Mouse (Mus musculus): Measurements from ENCODE around the gene Zfp979. TPM values are rescaled to one million over a fixed set of nuclear protein-coding genes. Genes with fewer than 3 reads are reported as not detected.

Zfp979 gene
- total and polyA plus RNA-seq, 3 experiments, result 7.9 to 76.0 (median 14.3) TPM

- no peak overlapping the region for H3K9ac ChIP-seq (ENCODE audit: control insufficient read depth, low read depth, low read length, poor library complexity, severe bottlenecking)
- H3K4me3 ChIP-seq (ENCODE audit: control insufficient read depth in 1 of 2, insufficient read depth in 1 of 2, low read depth in 2 of 2, low read length in 2 of 2), result no peak overlapping the region
- no peaks in the 10 kb centered on the region for H3K36me3 ChIP-seq (ENCODE audit: control insufficient read depth in 1 of 2, insufficient read depth in 2 of 2, low read length in 2 of 2)
- H3K9me3 ChIP-seq (replicated peaks; ENCODE audit: insufficient read depth, low read length), result no peaks in the 10 kb centered on the region; the same call in none of the 2 replicates
- no peak overlapping the region for H3K27ac ChIP-seq (ENCODE audit: control insufficient read depth, low read depth, low read length)
- no peaks in the 10 kb centered on the region for H3K4me1 ChIP-seq (ENCODE audit: control insufficient read depth in 1 of 2, insufficient read depth in 2 of 2, low read length in 2 of 2)
- no peaks in the 10 kb centered on the region for H3K27me3 ChIP-seq (ENCODE audit: control insufficient read depth in 1 of 2, insufficient read depth in 2 of 2, low read length in 2 of 2)
- TF ChIP-seq JUND (IDR thresholded peaks at IDR 0.05; ENCODE audit: low read depth, low read length) (no peak), SMC3 (IDR thresholded peaks at IDR 0.05; ENCODE audit: low read depth, low read length) (no peak), POLR2A (IDR thresholded peaks at IDR 0.05; ENCODE audit: control insufficient read depth in 1 of 2, insufficient read depth in 1 of 2, low read depth in 1 of 2, low read length in 2 of 2, poor library complexity in 1 of 2) (no peak), POLR2AphosphoS2 (IDR thresholded peaks at IDR 0.05; ENCODE audit: low read length) (no peak), MAFK (IDR thresholded peaks at IDR 0.05; ENCODE audit: borderline replicate concordance, low read depth, low read length) (no peak), BHLHE40 (IDR thresholded peaks at IDR 0.05; ENCODE audit: borderline replicate concordance, low read depth, low read length) (no peak), ZKSCAN1 (IDR thresholded peaks at IDR 0.05; ENCODE audit: low read depth, low read length) (no peak), MAX (IDR thresholded peaks at IDR 0.05; ENCODE audit: low read length) (no peak), TAL1 (IDR thresholded peaks at IDR 0.05; ENCODE audit: low read length) (no peak), CHD1 (IDR thresholded peaks at IDR 0.05; ENCODE audit: low read depth, low read length) (no peak), EP300 (IDR thresholded peaks at IDR 0.05; ENCODE audit: low read depth in 1 of 2, low read length in 2 of 2) (no peak), RAD21 (IDR thresholded peaks at IDR 0.05; ENCODE audit: low read depth, low read length) (no peak)
- DNase-seq (ENCODE audit: low read depth, low spot score), result no peak
- no peaks in the 10 kb centered on the region for H3K79me2 ChIP-seq (ENCODE audit: control insufficient read depth, insufficient read depth, low read length, poor library complexity)
Measured at GRCm38 (mm10) chr4:147601881-147602280, 40.4 kb downstream of the Zfp979 start.

DNA sequence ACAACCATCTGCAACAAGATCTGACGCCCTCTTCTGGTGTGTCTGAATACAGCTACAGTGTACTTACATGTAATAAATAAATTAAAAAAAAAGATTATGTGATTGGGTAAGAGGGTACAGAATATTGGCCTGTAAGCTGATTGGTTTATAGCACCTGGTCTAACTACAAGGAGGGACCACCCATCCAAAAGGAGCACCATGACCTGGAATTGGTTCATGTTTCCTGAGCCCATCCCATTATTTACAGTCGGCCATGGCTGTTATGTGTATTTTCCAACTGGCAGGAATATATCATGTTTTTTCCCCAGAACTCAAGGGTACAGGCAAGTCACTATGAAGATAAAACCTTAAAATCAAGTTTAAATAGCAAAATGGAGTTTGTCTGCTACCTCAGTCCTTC lies 43.5 kb downstream of the Zfp979 start:
- no peak overlapping the region for H3K27ac ChIP-seq (ENCODE audit: control insufficient read depth, low read depth, low read length)
- H3K9me3 ChIP-seq (replicated peaks; ENCODE audit: insufficient read depth, low read length), result no peaks in the 10 kb centered on the region; the same call in none of the 2 replicates

More for the DNA sequence above, 43.5 kb downstream of the Zfp979 start:
- Histone ChIP-seq H3K27me3 (ENCODE audit: control insufficient read depth in 1 of 2, insufficient read depth in 2 of 2, low read length in 2 of 2) (no peaks in the 10 kb centered on the region), H3K4me1 (ENCODE audit: control insufficient read depth in 1 of 2, insufficient read depth in 2 of 2, low read length in 2 of 2) (no peaks in the 10 kb centered on the region), H3K36me3 (ENCODE audit: control insufficient read depth in 1 of 2, insufficient read depth in 2 of 2, low read length in 2 of 2) (no peaks in the 10 kb centered on the region), H3K4me3 (ENCODE audit: control insufficient read depth in 1 of 2, insufficient read depth in 1 of 2, low read depth in 2 of 2, low read length in 2 of 2) (no peak overlapping the region), H3K9ac (ENCODE audit: control insufficient read depth, low read depth, low read length, poor library complexity, severe bottlenecking) (no peak overlapping the region), H3K79me2 (ENCODE audit: control insufficient read depth, insufficient read depth, low read length, poor library complexity) (no peaks in the 10 kb centered on the region)
- DNase-seq (ENCODE audit: low read depth, low spot score), result no peak
- no peak for TF ChIP-seq NELFE (IDR thresholded peaks at IDR 0.05; ENCODE audit: low read depth, low read length)
- TF ChIP-seq CHD1 (IDR thresholded peaks at IDR 0.05; ENCODE audit: low read depth, low read length), result no peak
- TF ChIP-seq CTCF (IDR thresholded peaks at IDR 0.05 in 2 of 3, conservative IDR thresholded peaks at IDR 0.05 in 1 of 3; ENCODE audit: control insufficient read depth in 1 of 3, insufficient read depth in 1 of 3, low read depth in 2 of 3, low read length in 3 of 3, poor library complexity in 1 of 3, severe bottlenecking in 1 of 3), result no peak
- no peak for TF ChIP-seq HCFC1 (IDR thresholded peaks at IDR 0.05; ENCODE audit: low read depth, low read length)
- no peak for TF ChIP-seq SIN3A (IDR thresholded peaks at IDR 0.05; ENCODE audit: low read length)
- no peak for TF ChIP-seq TBP (IDR thresholded peaks at IDR 0.05; ENCODE audit: low read depth, low read length)
- no peak for TF ChIP-seq KAT2A (conservative IDR thresholded peaks at IDR 0.05; ENCODE audit: low read depth, low read length)
- TF ChIP-seq SMC3 (IDR thresholded peaks at IDR 0.05; ENCODE audit: low read depth, low read length), result no peak
- no peak for TF ChIP-seq MAFK (IDR thresholded peaks at IDR 0.05; ENCODE audit: borderline replicate concordance, low read depth, low read length)
- no peak for TF ChIP-seq POLR2AphosphoS5 (IDR thresholded peaks at IDR 0.05; ENCODE audit: borderline replicate concordance, low read depth, low read length)
- no peak for TF ChIP-seq MAZ (IDR thresholded peaks at IDR 0.05; ENCODE audit: low read depth, low read length)
- no peak for TF ChIP-seq JUND (IDR thresholded peaks at IDR 0.05; ENCODE audit: low read depth, low read length)
- TF ChIP-seq MYB (IDR thresholded peaks at IDR 0.05; ENCODE audit: low read depth, low read length), result no peak
- TF ChIP-seq ELF1 (IDR thresholded peaks at IDR 0.05; ENCODE audit: low read depth, low read length), result no peak
- TF ChIP-seq MAX (IDR thresholded peaks at IDR 0.05; ENCODE audit: low read length), result no peak

Data from MEL (cell line).